Mouse (Mus musculus): Measurements from ENCODE around the gene Gm47969.
"Not testable (repeated sequence)": the region's sequence is repeated elsewhere in the genome, so short reads cannot be mapped to it uniquely, and the experiment has no call there.

The Gm47969 gene

DNA sequence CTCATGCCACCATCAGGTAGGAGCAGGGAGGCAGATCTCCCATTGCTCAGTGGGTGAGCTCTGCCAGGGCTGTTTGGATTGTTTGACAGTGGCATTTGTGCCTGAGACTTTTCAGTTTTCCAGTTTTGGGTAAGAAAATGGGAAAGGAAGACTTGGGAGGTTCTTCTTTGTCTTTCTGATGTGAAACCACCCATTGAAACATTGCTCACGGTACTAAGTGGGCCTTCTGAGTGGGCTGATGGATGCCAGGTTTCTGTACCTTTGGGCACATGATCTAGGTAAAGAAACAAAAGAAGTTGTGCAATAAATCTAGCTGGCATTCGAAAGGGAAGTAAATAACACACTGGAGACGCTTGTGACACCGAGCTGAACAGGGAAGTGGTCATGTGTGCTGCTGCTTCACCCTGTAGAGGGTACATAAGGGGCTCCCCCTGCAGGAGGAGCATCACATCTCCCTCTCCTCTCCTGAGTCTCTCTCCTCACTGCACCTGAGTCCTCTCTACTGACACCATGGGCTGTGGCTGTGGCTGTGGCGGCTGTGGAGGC lies at the start of gene Gm47969:
Gene Gm47969 (plus strand): TSS at position 51 of the 546 bp plus-strand sequence.
- peak; percentile 4 for DNase-seq (ENCODE audit: low read depth)

DNA sequence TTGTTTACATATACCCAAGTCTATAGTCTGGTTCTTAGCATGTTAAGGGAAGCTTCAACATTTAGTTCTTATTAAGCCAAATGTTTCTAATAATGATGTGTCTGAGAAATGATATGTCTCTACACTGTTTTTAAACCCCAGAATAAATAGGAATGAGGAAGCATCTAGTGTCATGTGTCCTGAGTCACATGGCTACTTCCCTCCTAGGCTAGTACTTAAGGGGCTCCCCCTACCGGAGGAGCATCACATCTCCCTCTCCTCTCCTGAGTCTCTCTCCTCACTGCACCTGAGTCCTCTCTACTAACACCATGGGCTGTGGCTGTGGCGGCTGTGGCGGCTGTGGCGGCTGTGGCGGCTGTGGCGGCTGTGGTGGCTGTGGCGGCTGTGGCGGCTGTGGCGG lies 44.4 kb upstream of the Gm47969 start, which contains the start of gene Gm47959:
Gene Gm47959 (plus strand): TSS at position 243 of the 400 bp plus-strand sequence.
- DNase-seq (ENCODE audit: low read depth) = not testable (repeated sequence)

DNA sequence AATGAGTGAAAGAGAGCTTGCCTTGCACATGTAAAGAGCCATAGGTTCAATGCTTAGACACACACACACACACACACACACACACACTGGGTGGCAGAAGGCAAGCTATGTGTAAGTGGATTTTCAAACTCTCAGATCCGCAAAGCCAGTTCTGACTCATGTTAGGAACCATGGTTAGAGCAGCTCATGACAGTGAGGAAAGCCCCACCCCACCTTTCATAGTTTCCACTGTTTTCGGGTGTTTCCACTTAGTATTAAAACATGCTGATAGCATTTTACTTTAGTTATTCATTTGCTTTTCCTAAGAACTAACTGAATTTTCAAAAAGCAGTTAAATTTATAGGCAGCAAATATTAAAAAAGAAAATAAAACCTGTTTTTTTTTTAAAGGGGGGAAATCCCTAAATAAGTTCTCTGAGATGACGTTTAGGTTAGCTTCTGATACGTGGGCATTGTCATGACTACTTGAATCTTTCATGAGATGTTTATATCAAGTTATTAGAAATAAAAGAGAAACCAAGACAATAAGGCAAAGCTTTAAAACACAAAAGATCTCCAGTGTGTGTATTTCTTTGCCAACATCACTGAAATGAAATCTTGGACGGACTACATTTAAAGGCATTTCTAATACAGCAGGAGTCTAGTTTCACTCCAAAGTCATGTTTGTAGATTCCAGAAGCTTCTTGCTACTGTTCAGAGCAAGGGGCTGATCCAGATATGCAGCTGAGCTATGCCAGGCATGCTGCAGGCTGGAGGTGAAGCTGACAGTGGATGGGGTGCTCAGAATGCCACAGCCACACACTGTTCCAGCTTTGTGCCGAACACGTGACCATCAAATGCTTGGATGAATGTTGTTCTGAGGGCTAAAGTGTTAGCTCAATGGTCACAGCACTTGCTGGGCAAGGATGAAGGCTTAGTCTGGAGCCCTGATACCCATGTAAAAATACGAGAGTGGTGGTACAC lies 38.2 kb upstream of the Gm47969 start:
- no peak for DNase-seq (ENCODE audit: low read depth)

DNA sequence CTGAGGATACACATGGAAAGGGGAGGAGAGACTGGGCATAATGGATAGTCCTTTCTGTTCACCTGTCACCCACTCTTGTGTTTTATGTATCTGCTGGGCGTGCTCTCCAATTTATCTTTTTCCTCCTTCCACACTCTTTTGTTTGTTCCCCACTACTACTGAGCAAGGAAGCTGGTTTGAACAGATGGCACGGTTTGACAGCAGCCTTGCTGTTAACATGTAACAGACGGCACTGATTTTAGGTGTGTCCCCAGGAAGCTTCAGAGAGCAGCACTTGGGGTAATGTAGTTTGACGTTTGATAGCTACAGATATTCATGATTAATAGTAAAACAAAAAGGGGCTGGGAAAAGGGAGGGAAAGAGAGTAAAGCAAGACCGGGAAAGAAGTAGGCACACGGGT lies 37.3 kb upstream of the Gm47969 start:
- no peak for DNase-seq (ENCODE audit: low read depth)

DNA sequence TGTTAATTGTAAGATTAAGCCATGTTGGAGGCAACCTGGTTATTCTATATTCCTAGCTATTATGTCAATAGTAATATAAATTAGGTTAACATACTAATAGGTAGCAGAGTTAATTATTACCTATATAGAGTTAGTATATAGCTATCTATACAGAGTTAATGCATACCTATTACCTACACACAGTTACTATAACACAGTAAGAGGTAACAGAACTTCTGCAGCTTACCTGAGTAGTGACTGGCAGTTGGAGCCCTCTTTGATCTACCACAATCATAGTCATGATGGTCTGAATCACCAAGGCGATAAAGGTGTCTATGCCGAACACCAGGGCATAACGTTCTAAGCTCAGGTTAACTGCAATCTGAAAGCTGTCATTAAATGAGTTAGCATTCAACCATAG lies 30.3 kb upstream of the Gm47969 start:
- DNase-seq (ENCODE audit: low read depth) = no peak

DNA sequence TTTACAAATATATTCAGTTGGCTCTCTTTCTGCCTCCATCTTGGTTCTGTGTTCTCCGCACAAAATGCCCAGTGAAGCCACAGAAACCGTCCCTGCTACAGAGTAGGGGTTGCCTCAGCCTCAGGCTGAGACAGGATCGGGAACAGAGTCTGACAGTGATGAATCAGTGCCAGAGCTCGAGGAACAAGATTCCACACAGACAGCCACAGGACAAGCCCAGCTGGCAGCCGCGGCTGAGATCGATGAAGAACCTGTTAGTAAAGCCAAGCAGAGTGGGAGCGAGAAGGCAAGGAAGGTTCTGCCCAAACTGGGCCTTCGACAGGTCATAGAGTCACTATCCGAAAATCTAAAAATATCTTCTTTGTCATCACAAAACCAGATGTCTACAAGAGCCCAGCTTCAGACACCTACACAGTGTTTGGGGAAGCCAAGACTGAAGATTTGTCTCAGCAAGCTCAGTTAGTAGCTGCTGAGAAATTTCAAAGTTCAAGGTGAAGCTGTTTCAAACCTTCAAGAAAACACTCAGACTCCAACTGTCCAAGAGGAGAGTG lies 29.3 kb upstream of the Gm47969 start:
- no peak for DNase-seq (ENCODE audit: low read depth)

DNA sequence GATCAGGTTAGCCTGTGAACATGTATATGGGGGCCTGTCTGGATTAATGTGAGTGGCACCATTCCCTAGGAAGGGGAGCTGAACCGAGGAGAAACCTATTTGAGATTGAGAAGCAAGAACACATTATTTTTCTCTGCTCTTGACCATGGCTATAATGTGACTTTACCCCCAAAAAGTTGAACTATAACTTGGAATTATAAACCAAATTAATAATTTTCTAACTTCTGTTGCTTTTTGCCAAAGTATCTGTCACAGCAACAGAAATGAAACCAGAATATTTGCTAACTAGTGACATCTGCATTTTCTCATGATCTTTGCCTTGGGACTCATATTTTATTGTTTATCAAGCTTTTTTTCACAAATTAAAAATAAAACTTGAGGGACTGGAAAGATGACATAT lies 28.2 kb upstream of the Gm47969 start:
- DNase-seq (ENCODE audit: low read depth) = no peak

DNA sequence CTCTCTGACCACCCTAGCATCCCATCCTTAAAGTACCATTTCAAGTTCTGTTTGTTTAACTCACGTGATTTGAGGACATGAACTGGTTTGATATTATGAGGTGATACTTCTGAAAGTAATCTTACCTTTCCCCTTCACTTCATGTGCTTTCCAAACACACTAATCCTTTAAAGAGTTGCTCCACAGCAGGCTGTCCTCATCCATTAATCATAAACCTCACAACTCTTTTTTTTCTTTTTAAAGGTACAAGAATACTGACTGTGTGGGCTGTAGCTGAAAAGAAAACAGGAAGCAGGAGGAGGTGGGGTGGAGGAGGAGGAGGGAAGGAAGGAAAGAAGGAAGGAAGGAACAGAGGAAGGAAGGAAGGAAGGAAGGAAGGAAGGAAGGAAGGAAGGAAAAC lies 12.8 kb upstream of the Gm47969 start:
- no peak for DNase-seq (ENCODE audit: low read depth)

DNA sequence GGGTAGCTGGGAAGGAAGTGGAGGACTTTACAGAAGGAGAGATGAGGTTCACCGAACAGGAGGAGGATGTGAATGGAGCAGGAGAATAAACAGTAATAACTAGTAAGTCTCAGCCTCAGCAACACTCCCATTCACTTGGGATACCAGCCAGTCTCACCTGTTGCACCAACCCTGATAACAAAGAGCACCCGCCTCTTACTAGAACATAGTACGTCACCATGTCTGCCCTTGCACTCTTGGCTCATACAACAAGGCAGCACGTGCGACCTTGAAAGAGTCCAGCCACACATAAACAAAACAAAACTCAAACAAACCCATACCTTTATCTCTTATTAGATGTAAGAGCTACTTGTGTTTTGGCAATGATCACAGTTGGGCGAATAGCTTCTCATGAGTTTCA lies 12.2 kb upstream of the Gm47969 start:
- no peak for DNase-seq (ENCODE audit: low read depth)

DNA sequence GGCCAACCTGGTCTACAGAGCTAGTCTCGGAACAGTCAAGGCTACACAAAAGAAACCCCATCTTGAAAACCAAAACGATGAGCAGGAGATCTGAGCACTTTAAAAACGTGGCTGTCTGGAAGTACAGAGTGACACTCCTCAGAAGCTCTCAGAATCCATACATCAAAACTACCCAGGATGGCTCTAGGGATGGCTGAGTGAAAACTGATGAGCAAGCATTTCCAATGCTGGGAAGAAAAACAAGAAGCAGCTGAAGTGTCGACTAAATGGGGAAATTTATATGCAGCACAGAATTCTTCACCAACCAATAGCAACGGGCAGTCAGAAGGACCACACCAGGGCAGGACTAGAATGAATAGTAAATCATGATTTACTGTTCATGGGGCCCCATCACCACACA lies 10.2 kb upstream of the Gm47969 start:
- DNase-seq (ENCODE audit: low read depth) = no peak

DNA sequence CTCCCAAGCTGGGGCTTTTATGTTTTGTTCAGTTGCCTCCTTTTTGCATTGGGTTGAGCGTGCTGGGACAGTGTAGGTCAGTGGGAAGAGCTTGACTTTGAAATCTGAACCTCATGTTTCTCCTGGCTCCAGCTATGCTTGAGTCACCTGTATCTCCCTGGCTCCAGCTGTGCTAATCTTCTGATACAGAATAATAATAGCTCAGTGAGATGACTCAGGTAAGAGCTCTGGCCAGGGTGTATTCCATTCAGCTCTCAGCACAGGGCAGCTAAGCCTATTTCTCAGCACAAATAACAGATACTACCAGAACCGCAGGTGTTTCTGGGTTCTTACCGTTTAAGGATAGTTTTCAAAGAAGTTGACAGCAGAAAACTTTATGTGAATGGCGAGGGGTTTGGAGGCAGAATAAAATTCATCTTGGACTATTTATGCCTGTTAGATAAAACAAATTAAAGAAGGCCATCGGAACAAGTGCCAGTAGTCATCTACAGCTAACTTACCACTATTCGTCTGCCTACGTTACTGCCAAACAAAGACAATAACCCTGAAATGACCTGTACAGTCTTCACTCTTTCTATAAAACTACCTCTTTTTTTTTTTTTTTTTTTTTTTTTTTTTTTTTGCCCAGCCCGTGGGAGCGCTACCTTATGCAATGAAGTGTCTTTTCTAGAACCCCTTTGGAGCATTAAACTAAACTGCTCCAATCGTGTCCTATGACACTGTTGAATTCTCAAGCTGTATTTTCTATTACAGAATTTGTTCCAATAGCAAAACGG lies 7.7 kb upstream of the Gm47969 start:
- DNase-seq (ENCODE audit: low read depth) = no peak

DNA sequence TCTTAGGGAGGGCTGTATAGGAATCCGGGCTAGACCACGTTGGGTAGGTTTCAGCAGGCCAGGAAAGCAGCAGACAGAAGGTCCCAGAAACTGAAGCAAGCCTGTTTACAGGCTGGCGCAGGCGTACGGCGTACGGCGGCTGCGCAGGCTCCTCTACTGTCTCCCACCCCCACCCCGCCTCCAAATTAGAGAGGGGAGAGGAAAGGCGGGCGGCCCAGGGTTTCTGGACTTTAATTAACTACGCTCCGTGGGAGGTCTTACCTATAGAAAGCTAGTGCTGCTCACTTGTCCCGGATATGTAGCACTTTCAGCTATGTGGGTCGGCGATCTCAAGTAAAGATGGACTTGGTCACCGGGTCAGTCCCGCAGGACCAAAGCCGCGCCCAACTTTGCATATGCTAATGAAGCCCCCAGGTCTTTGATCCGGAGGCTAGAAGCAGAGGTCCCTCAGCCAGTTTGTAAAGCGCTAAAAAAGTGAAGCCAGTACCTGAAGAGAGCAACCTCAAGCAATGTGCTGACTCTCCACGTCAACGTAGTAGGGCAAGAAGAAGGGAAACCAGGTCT lies 6.5 kb upstream of the Gm47969 start, which contains the start of gene Slc19a3:
Gene Slc19a3 (minus strand): TSS at position 340 of the 564 bp plus-strand sequence.
- DNase-seq (ENCODE audit: low read depth) = no peak

DNA sequence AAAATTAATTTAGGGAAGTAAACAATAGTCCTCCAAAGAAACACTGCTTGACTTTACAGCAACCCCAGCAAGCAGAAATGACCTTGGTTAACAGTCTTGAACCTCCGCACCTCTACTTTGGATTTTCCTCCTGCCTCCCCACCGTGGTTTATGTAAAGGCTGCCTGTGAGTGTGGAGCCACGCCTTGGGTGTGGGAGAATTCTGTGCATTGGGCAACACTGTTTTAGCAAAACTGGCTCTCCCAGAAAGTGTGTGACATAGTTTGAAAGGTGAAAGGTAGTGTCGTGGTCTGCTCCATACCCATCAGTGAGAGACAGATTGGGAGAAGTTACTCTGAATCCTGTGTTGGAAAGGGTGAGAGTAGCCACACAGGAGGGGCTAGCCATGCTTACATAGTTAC lies 5.7 kb upstream of the Gm47969 start:
- DNase-seq (ENCODE audit: low read depth) = no peak

DNA sequence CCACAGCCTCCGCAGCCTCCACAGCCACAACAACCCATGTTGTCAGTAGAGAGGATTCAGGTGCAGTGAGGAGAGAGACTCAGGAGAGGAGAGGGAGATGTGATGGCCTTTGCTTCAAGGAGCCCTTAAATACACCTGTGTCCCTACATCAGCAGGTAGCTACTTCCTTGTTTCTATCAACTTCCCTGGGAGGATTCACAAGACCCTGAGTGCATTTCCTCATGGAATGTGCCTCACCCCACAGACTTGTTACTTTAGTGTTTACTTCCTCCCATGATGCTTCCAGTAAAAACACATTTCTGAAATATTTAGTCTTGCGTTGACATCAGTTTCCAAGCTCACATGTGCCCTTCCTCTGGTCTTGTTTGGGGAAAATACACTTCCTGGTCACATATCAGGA lies 2.4 kb upstream of the Gm47969 start, which contains the start of gene Krtap28-10:
Gene Krtap28-10 (minus strand): TSS at position 101 of the 400 bp plus-strand sequence.
- DNase-seq (ENCODE audit: low read depth) = no peak

DNA sequence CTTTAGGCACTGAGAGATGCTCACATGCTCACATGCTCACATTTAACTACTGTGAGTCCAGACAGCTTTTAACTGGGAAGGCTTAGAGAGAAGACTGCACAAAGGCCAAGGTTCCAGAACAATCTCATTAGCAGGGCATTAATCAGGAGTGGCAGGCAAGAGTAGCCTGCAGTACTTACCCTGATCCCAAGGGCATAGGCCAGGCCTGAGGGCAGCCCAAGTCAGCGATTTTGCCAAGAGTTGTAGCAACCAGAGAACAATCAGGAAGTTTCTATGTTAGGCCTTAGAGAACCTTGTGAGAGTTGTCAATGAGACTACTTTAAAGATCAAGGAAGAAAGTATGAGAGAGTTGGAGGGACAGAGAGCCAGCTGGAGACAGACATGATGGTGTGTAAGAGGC lies 13.7 kb downstream of the Gm47969 start:
- no peak for DNase-seq (ENCODE audit: low read depth)

DNA sequence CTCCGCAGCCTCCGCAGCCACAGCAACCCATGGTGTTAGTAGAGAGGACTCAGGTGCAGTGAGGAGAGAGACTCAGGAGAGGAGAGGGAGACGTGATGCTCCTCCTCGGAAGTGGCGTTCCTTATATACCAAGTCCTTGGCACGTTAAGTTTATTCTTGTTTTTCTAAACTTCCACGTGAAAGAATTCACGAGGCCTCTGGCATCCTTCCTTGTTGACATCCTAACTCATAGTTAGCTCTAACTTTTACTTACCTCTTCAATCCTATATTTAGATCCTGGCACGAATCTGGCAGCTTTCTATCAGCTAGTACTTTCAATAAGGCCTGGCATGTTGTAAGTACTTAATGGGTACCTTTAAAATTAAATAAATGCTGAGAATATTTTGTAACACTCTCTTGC lies 14.5 kb downstream of the Gm47969 start, which contains the start of gene A030005K14Rik:
Gene A030005K14Rik (minus strand): TSS at position 101 of the 400 bp plus-strand sequence.
- DNase-seq (ENCODE audit: low read depth) = no peak

DNA sequence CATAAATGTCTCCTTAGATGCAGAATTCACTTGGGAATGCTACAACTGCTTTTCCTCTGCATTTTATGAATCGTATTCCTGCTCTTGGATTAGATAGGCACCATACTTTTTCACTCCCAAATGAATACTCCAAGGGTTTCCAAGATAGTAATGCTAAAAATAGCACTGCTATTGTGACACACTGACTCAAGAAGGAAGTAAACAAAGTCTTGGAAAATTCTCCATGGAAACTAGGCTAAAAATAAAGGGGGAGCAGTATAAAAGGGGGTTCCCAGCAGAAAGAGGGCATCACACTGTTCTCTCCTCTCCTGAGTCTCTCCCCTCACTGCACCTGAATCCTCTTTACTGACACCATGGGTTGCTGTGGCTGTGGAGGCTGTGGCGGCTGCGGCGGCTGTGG lies 15.9 kb downstream of the Gm47969 start, which contains the start of gene Krtap28-13:
Gene Krtap28-13 (plus strand): TSS at position 288 of the 400 bp plus-strand sequence.
- no peak for DNase-seq (ENCODE audit: low read depth)

DNA sequence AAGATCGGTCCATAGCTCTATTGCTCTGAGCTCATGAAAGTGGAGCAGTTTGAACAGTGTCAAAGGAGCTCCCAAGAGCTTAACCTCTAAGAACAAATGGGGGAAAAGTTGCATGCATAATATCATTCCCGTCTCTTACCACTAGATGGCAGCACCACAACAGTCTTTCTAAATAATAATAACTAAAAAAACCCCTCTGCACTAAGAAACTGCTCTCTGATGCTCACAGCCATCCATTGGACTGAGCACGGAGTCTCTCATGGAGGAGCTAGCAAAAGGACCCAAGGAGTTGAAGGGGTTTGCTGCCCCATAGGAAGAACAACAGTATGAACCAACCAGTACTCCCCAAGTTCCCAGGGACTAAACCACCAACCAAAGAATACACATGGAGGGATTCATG lies 20.1 kb downstream of the Gm47969 start:
- peak; percentile 56 for DNase-seq (ENCODE audit: low read depth)

DNA sequence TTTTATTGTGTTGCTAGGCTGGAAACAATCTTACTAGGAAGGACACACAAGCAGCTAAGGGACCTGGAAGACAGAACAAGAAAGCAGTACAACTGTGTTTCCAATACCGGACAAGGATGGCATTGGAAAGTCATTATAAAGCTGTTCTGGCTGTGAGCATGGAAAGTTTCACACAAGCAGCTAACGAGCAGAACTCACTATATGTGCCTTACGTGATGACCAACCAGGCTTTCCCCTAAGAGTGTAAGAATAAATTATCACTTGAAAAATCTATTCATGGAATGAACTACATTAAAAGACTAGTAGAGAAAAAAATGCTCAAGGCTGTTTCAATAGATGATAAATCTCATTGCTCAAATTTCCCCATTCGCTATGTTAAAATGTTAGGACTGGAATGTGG lies 21.8 kb downstream of the Gm47969 start:
- no peak for DNase-seq (ENCODE audit: low read depth)

DNA sequence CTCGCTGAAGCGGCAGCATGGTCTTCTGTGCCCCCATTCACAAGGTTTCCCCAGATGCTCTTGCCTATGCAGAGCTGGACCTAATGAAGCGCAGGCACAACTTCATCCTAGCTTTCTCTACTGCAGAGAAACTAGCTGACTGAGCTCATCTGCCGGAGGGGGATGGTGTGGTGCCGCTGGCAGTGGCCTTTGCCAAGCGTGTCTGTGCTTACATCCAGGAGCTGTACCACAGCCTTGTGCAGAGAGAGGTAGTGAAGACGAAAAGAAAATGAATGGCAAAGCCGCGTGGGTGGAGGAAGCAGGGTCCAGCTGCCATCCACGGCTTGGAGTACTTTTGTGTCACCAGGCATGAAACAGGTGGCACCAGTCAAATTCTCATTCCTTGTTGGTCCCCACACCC lies 22.5 kb downstream of the Gm47969 start:
- no peak for DNase-seq (ENCODE audit: low read depth)

DNA sequence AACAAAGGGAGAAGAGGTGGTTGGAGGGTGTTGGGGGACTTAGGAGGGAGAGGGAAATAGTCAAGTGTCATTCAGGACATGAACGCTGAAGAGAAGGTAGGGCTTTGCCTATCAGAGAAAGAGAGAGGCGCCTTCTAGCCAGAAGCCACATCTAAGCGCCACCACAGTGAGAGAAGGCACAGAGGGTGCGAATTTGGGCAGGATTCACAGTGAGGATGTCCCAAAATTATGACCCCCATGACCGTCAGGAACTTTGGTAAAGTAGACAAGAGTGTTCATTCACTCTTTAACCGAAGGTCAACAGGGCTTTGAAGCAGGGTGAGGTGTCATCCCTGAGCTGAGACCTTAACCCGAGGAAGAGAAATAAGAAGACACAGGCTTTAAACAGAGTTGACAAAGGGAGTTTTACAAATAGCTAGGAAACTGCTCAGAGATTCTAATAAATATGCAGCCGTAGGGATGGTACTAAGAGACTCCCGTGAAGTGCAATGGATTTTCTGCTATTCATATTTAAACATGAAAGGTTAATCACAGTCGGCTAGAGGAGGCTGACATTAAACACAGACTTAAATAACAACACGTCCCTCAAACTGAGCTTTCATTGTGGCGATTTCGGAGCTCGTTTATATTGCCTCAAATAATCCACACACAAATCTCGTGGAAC lies 30.9 kb downstream of the Gm47969 start:
- DNase-seq (ENCODE audit: low read depth) = no peak

Data from naive thymus-derived CD4-positive, alpha-beta T cell, adult 2 months (primary cell).